Mouse (Mus musculus) hematopoietic stem cell, adult 5-6 weeks (primary cell): ENCODE data around the gene Olfr577. TPM values are rescaled to one million over a fixed set of nuclear protein-coding genes. Genes with fewer than 3 reads are reported as not detected.

Experiments
- ATAC-seq, 2 experiments: fragments of 125-278 bp in 1 of 2; replicated peaks in 1 of 2; 2 replicates each; pipeline ENCODE4 v1.8.0; 2016 to 2017; ENCODE audit warnings: inconsistent platforms in 2 of 2, mild to moderate bottlenecking in 2 of 2, moderate number of reproducible peaks in 2 of 2, low read depth in 1 of 2, moderate TSS enrichment in 1 of 2; ENCODE audit not compliant: low FRiP score in 2 of 2, poor library complexity in 2 of 2, severe bottlenecking in 2 of 2, insufficient read depth in 1 of 2, low TSS enrichment in 1 of 2
- total RNA-seq: library from RNA; stranded (forward); fragments of 172-1452, 232-1000 nt; gene quantifications from 2 replicates; pipeline ENCODE4 v1.2.3, GENCODE M21; 2017

The Olfr577 gene
- total RNA-seq, result not detected in 2 replicates

DNA sequence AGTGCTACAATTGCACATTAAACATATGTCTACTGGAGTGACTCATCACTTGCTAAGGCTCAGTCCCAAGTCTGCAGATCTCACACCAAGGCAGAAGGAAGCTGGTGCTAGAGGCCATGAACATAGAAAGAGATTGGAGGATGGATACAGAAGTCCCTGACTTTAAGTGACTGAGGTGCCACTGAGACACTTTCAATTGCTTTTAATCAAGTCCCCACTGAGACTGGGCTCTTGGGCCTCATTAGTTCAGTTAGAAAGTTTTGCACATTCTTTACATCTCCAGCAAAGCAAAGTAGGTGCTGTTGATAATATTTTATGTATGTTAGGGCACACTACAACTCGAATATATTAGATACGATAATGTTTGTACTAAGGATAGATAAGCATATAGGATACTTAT is at the start of gene Olfr577:
Gene Olfr577, minus strand, starts transcription at position 101 of the 400 bp plus-strand sequence.
- ATAC-seq, result no peak

- ATAC-seq, result no peak
These were observed 13.5 kb upstream of the Olfr577 start, which contains the start of gene Olfr578 for GRCm38 (mm10) chr7:102989224-102989623. Olfr578 (minus strand) TSS chr7:102989324.

DNA sequence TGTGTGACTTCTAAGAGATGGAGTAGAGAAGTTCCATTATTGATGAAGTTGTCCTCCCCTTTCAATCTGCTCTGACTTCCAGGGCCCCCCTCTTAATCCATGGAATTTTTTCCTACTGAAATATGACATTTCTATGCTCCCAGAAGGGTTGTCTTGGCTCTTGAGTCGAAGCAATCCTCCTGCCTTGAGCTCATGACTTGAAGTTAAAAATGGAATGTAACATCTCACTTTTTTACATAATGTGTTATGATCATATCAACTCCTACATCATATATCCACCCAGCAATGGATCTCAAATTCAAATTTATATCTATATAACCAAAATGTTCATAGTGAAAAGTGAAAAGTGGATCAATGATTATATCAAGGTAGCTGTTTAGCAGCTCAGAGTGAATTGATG is 1.3 kb downstream of the Olfr577 start:
- ATAC-seq, result no peak

DNA sequence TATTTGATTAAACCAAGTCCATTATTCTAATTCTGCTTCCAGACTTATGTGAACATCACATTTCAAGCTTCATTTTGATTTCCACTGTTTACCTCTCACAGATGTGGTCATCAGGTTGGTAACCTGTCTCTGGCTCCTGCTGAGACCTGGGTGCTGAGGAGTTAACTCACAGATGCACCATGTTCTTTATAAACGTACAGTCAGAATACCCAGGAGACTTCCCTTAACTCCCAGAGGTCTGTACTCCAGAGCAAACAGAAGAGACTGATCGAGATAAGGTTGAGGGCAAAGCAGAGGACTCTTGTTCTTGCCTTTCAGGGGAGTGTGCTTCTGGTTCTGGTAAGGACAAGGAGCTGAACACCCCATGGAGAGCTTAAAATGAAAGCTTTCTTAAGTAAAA is 13.4 kb downstream of the Olfr577 start, which contains the start of gene Olfr576:
Gene Olfr576, plus strand, starts transcription at position 301 of the 400 bp plus-strand sequence.
- ATAC-seq, result no peak

- no peak for ATAC-seq
These were observed 17.1 kb downstream of the Olfr577 start, which contains the start of gene Olfr575 for GRCm38 (mm10) chr7:102958593-102958992. Olfr575 (minus strand) TSS chr7:102958775.

GRCm38 (mm10) chr7:102958137-102958536 is 17.6 kb downstream of the Olfr577 start:
- ATAC-seq, result no peak

DNA sequence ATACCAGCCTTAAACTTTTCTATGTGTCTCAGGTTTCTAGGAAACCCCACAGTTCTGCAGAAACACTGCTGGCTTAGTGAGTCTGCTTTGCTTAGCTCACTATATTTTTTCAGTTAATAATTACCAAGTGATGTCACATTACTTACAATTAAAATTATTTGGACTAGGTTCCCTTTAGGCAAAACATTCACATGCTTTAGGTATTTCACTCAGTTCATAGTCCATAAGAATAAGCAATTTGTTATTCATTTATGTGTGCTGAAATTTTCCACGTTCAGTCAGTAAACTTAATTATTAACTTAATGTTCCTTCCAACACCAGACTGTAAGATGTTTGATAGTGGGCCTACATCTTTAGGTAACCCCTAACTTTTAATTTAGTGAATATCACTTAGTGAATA is 25.0 kb downstream of the Olfr577 start:
- no peak for ATAC-seq

GRCm38 (mm10) chr7:102948167-102948566 is 27.6 kb downstream of the Olfr577 start, which contains the start of gene Olfr574:
Olfr574 (plus strand) TSS chr7:102948467.
- no peak for ATAC-seq

DNA sequence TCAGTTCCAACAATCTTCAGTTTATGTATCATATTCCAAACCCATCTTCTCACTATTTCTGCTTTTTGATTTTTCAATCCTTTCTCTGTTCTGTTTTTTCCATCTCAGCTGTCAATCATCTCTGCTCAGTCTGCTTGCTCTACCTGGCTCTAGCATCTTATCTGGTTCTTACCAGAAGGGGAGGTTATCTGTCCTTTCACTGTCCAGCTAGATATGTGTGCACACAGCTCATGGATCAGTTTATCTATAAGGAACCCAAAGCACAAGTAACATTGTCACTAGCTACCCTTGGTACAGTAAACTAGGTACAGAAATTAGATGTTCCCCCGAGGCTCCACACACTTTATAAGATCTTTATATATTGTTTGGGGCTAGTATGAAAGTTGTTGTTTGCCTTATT is 32.3 kb downstream of the Olfr577 start:
- no peak for ATAC-seq

DNA sequence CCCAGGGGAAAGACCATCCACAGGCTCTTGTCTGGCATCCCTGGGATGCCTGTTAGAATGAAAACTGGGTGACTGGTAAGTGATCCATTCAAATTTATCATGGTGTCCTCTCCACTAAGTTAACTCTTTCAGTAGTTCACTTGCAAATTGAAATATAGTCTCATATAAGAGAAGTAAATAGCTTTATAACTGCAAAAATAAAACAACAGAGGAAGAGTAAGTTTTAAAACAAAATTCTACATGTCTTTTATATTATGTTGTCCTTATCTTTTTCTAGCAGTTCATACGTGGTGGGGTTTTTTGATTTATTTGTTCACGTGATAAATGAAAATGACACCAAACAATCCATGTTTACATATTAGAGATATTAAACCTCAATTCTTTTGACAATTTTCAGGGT is 33.3 kb downstream of the Olfr577 start, which contains the start of gene Olfr573-ps1:
Gene Olfr573-ps1, minus strand, starts transcription at position 101 of the 400 bp plus-strand sequence.
- no peak for ATAC-seq

DNA sequence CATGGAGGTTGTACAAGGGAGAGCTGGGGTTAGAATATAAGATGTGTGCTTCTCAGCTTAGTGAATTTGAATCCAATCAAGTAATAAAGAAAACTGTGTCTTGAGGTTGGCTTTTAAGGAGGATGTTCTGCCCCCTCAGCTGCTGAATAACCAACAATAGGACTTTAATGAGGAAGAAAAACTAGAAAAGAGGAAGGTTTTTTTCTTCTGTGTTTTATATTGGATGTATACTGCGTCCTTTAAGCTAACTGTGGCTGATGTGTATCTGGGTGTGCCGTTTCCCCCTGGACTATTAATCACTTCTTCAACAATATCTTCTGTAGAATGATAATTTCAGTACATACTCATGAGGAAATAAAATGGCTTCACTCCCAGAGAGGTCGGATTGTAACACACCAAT is 48.6 kb downstream of the Olfr577 start:
- ATAC-seq, result no peak

DNA sequence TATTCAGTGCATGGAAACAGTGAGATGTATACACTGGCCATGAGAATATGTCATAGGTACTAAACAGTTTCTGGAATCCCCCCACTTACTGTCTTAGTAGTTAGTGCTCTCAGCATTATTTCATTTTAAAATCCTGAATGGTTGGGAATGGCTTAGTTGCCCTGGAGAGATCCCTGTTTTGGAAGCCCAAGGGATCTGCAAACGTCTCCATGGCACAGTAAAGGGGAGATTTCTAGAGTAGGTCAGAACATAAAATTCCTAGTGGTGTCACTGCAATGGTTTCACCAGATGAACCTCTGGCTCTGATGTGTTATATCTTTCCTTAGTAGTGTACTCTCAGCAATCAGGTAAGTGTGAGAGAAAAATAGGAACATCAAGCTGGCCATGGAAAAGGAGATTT is 51.6 kb downstream of the Olfr577 start, which contains the start of gene Olfr572:
Gene Olfr572, plus strand, starts transcription at position 301 of the 400 bp plus-strand sequence.
- no peak for ATAC-seq

Other genes starting within 250 kb of the Olfr577 start
- gene Olfr559, start 248.5 kb downstream of the Olfr577 start, total RNA-seq, result not detected in 2 replicates
- not detected in 2 replicates for gene Olfr560, start 216.6 kb downstream of the Olfr577 start, total RNA-seq
- gene Olfr78, start 216.5 kb downstream of the Olfr577 start, total RNA-seq, result not detected in 2 replicates
- not detected in 2 replicates for gene Olfr561, start 204.7 kb downstream of the Olfr577 start, total RNA-seq
- not detected in 2 replicates for gene Olfr564, start 172.5 kb downstream of the Olfr577 start, total RNA-seq
- not detected in 2 replicates for gene Olfr566, start 117.2 kb downstream of the Olfr577 start, total RNA-seq
- gene Olfr568, start 98.8 kb downstream of the Olfr577 start, total RNA-seq, result not detected in 2 replicates
- gene Olfr569, start 85.1 kb downstream of the Olfr577 start, total RNA-seq, result 0.10 TPM in 1 of 2 replicates, not detected in the other
- gene Olfr570, start 81.4 kb downstream of the Olfr577 start, total RNA-seq, result not detected in 2 replicates
- not detected in 2 replicates for gene Olfr571, start 58.4 kb downstream of the Olfr577 start, total RNA-seq
- not detected in 2 replicates for gene Olfr572, start 51.5 kb downstream of the Olfr577 start, total RNA-seq
- not detected in 2 replicates for gene Olfr573-ps1, start 33.4 kb downstream of the Olfr577 start, total RNA-seq
- gene Olfr574, start 27.5 kb downstream of the Olfr577 start, total RNA-seq, result not detected in 2 replicates
- not detected in 2 replicates for gene Olfr575, start 17.2 kb downstream of the Olfr577 start, total RNA-seq
- not detected in 2 replicates for gene Olfr576, start 13.3 kb downstream of the Olfr577 start, total RNA-seq
- not detected in 2 replicates for gene Olfr578, start 13.4 kb upstream of the Olfr577 start, total RNA-seq
- gene Olfr582, start 62.1 kb upstream of the Olfr577 start, total RNA-seq, result not detected in 2 replicates
- not detected in 2 replicates for gene Olfr583, start 75.4 kb upstream of the Olfr577 start, total RNA-seq
- gene Olfr584, start 105.9 kb upstream of the Olfr577 start, total RNA-seq, result not detected in 2 replicates
- not detected in 2 replicates for gene Olfr585, start 121.8 kb upstream of the Olfr577 start, total RNA-seq
- not detected in 2 replicates for gene Olfr586, start 149.7 kb upstream of the Olfr577 start, total RNA-seq
- gene Olfr588-ps1, start 164.9 kb upstream of the Olfr577 start, total RNA-seq, result not detected in 2 replicates
- gene Olfr589, start 180.4 kb upstream of the Olfr577 start, total RNA-seq, result not detected in 2 replicates
- not detected in 2 replicates for gene Olfr591, start 202.4 kb upstream of the Olfr577 start, total RNA-seq
- not detected in 2 replicates for gene Olfr592, start 208.9 kb upstream of the Olfr577 start, total RNA-seq
- not detected in 2 replicates for gene Olfr593, start 235.9 kb upstream of the Olfr577 start, total RNA-seq
- gene Olfr594, start 241.1 kb upstream of the Olfr577 start, total RNA-seq, result not detected in 2 replicates